Mouse (Mus musculus) brain, adult 2 months (tissue): Measurements from ENCODE around the gene Asb18.

Source experiments
- DNase-seq: peaks from one replicate; pipeline ENCODE4 v3.0.0; 2011; ENCODE audit warnings: low read depth, low spot score

Asb18 gene

DNA sequence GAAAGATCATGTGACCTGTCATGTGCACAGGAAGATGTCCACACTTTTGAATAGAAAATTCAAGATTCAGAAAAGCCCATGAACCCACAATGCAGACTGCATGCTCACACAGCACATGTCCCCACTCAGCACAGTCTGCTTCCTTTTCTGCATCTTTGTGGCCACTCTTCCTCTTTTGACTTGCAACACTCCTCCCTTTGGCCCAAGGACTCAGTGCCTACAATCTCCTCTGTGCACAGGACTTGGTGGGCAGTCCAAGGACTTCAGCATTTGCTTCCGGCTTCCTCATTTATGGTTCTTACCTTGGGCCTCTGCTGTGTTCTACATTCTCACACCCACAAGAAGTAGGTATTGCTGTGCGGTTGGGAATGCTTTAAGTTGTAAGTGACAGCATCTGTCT lies 112.2 kb downstream of the Asb18 start:
- no peak for DNase-seq

DNA sequence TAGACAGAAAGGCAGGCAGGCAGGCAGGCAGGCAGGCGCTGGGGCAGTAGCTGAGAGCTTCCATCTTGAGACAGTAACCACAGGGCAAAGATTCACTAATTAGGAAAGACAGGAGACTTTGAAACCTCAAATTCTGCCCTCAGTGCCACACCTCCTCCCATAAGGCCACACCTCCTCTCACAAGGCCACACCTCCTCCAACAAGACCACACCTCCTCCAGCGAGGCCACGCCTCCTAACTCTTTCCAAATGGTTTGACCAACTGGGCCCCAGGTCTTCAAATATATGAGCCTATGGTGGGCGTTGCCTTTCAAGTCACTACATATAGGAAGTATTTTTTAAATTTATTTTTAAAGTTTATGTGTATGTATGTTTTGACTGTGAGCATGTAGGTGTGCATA lies 113.1 kb downstream of the Asb18 start:
- DNase-seq = no peak
